Mouse (Mus musculus) C2C12 (cell line): Measurements from ENCODE around the gene Lpin2. TPM values are rescaled to one million over a fixed set of nuclear protein-coding genes. Genes with fewer than 3 reads are reported as not detected.
A peak's percentile ranks its signal among the peaks of the same experiment; 100 is the strongest.

Experiments
- H3K27me3 ChIP-seq: one replicate; pipeline ENCODE4 v1.6.1; 2011; ENCODE audit not compliant: control insufficient read depth, insufficient read depth, insufficient read length
- H3K36me3 ChIP-seq: one replicate; pipeline ENCODE4 v1.6.1; 2011; ENCODE audit not compliant: control insufficient read depth, insufficient read depth
- H3K4me3 ChIP-seq: one replicate; pipeline ENCODE4 v1.5.1; 2011; ENCODE audit warnings: mild to moderate bottlenecking, control low read depth; ENCODE audit not compliant: poor library complexity, insufficient read depth, severe bottlenecking
- H3K79me2 ChIP-seq: one replicate; pipeline ENCODE4 v1.6.1; 2011; ENCODE audit not compliant: control insufficient read depth, insufficient read depth
- H3K79me3 ChIP-seq: one replicate; pipeline ENCODE4 v1.6.1; 2011; ENCODE audit warnings: low read depth, control low read depth
- H3ac ChIP-seq: one replicate; pipeline ENCODE3; 2011; ENCODE audit warnings: low read depth; ENCODE audit not compliant: control insufficient read depth, insufficient read length
- CEBPB ChIP-seq: IDR thresholded peaks from one replicate; pipeline ENCODE4 v1.6.1; 2011; ENCODE audit warnings: low read depth, mild to moderate bottlenecking, control low read depth, moderate library complexity
- CTCF ChIP-seq: IDR thresholded peaks from one replicate; pipeline ENCODE4 v1.5.1; 2011; ENCODE audit not compliant: control insufficient read depth, insufficient read depth, insufficient read length
- FOSL1 ChIP-seq: IDR thresholded peaks from one replicate; pipeline ENCODE4 v1.8.0; 2011; ENCODE audit warnings: mild to moderate bottlenecking, low read length; ENCODE audit not compliant: poor library complexity, insufficient read depth, severe bottlenecking
- MAX ChIP-seq: IDR thresholded peaks from one replicate; pipeline ENCODE4 v1.6.1; 2011; ENCODE audit warnings: mild to moderate bottlenecking, control low read depth
- MYOD1 ChIP-seq: IDR thresholded peaks from one replicate; pipeline ENCODE4 v1.6.1; 2011; ENCODE audit warnings: low read depth; ENCODE audit not compliant: control insufficient read depth, insufficient read length
- MYOG ChIP-seq: IDR thresholded peaks from one replicate; pipeline ENCODE4 v1.6.1; 2011; ENCODE audit not compliant: control insufficient read depth, insufficient read length; ENCODE audit errors: extremely low read depth
- USF1 ChIP-seq: IDR thresholded peaks from one replicate; pipeline ENCODE4 v1.6.1; 2011; ENCODE audit warnings: low read depth, mild to moderate bottlenecking, control low read depth, moderate library complexity
- polyA plus RNA-seq: library from polyadenylated mRNA; unstranded; fragments of >200 nt; fragmentation: generic; extraction: Trizol; gene quantifications from one replicate; pipeline ENCODE4 v1.2.1, GENCODE M21; 2012; ENCODE audit warnings: missing spikeins

Gene Lpin2
- polyA plus RNA-seq, 1 experiment, result 9.3 TPM

DNA sequence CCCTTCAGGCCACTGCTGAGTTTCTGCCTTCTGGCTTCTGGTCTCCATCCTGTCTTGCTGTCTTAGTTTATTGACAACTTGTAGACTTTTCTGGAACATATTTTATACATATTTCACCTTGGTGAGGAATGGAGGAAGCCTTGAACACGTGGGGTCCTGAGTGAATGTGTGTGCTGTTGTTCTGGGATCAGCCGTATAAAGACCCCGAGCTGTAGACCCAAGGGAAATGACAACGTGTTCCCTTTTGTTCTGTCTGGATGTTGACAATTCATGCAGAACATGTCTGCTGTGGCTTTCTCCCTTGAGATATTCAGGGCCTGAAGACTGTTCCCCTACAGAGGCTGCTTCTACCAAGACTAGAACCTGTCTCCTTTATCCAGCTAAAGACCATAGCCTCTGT is 5.0 kb upstream of the Lpin2 start:
- Histone ChIP-seq H3K4me3 (no peak overlapping the region), H3ac (no peak overlapping the region), H3K79me3 (no peaks in the 10 kb centered on the region), H3K36me3 (no peaks in the 10 kb centered on the region), H3K27me3 (no peaks in the 10 kb centered on the region), H3K79me2 (no peaks in the 10 kb centered on the region)
- TF ChIP-seq USF1, result no peak
- no peak for TF ChIP-seq MAX
- no peak for TF ChIP-seq CTCF

DNA sequence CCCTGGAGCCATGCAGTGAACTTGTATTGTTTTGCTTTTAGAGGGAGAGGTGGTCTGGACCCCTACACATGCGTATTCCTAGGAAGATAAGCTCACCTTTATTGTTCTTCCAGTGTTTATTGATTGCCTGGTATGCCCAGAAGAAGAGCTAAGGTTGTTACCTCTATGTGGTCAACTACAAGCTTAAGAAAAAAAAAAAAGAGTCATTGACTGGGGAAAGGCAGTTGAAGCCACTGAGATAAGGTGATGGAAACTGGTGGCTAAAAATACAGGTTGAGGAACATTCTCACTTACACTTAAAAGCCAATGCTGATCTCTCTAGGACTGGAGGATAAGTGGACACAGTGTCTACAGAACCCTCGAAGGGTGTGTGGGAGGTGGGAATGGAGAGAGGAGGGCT is 4.4 kb upstream of the Lpin2 start:
- no peak overlapping the region for H3K4me3 ChIP-seq
- H3K27me3 ChIP-seq, result no peaks in the 10 kb centered on the region
- TF ChIP-seq MYOG, result no peak
- no peak for TF ChIP-seq USF1
- no peak for TF ChIP-seq CTCF
- TF ChIP-seq CEBPB, result no peak
- TF ChIP-seq FOSL1, result no peak
- TF ChIP-seq MAX, result no peak
- no peak for TF ChIP-seq MYOD1
- H3K36me3 ChIP-seq, result no peaks in the 10 kb centered on the region
- H3K79me2 ChIP-seq, result no peaks in the 10 kb centered on the region
- H3K79me3 ChIP-seq, result no peaks in the 10 kb centered on the region
- H3ac ChIP-seq, result no peak overlapping the region

DNA sequence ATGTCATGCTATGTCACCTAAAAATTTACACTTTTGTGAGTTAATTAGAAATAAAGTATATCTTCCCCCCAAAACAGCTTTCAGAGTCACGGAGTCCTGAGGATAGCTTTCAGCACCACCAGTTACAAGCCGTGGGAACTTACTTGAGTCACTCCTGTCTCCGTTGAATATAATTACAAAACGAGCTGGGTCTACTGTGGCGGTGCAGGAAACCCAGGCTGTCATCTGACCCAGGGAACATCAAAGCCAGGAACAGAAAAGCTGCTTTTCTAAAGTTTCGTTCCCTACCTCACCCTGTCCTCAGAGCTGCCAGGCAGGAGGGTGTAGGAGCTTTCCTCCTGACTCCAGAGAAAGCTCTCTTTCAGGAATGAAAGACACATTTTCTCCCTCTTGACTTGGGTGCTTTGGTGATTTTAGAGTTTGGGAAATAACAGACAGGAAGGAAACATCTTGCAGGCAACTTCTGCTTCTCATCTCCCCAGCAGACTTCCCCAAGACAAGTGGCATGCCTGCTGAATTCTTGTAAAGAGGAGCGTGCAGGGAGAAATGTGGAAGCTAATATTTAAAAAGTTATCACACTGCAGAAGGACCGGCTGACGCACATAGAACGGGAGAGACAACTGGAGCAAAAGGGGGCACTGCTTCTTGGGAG is 3.7 kb upstream of the Lpin2 start:
- Histone ChIP-seq H3K27me3 (no peaks in the 10 kb centered on the region), H3ac (no peak overlapping the region)

DNA sequence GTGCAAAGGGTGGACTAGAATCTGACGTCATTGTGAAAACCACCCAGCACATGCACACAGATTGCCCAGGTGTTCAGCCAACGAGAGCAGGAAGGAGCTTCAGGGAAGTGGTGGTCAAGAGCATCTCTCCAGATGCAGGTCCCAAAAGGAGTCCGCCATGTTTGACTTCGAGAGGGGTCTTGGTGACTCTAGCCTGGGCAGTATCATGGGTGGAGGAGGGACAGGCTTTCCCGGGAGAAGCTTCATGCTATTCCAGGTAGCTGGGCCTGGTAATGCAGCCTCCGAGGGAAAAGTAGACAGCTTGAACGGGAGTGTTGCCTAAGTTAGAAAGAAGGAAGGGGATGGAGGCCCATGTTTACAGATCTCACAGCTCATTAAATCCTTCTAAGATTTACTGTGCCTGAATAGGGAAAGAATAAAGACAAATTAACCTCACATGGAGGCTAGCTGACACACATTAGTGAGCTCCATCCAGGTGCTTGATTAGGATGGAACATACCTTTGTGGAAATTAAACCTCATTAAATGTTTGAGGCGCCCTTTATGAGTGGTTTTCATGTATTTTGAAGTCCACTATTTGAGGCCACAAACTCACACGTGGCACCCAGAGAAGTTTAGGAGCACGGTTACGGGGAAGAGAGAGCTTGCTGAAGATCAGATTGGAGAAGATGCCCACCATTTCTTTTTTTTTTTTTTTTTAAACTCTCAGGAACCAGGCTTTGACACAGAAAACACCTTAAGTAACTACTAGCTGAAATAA is 2.6 kb upstream of the Lpin2 start:
- H3K27me3 ChIP-seq, result no peaks in the 10 kb centered on the region
- H3K4me3 ChIP-seq, result no peak overlapping the region
- peaks cover 13% of the 10 kb centered on the region for H3K79me2 ChIP-seq
- no peak overlapping the region for H3ac ChIP-seq
- TF ChIP-seq MYOD1 (no peak), MYOG (no peak), CTCF (no peak), MAX (no peak), CEBPB (no peak), FOSL1 (no peak)
- peaks cover 7% of the 10 kb centered on the region for H3K79me3 ChIP-seq
- H3K36me3 ChIP-seq, result no peaks in the 10 kb centered on the region

More for the DNA sequence above, 3.7 kb upstream of the Lpin2 start:
- Histone ChIP-seq H3K79me3 (no peaks in the 10 kb centered on the region), H3K79me2 (peaks cover 2% of the 10 kb centered on the region), H3K36me3 (no peaks in the 10 kb centered on the region), H3K4me3 (no peak overlapping the region)
- TF ChIP-seq MYOD1 (no peak), USF1 (no peak), MYOG (no peak), CTCF (no peak)

DNA sequence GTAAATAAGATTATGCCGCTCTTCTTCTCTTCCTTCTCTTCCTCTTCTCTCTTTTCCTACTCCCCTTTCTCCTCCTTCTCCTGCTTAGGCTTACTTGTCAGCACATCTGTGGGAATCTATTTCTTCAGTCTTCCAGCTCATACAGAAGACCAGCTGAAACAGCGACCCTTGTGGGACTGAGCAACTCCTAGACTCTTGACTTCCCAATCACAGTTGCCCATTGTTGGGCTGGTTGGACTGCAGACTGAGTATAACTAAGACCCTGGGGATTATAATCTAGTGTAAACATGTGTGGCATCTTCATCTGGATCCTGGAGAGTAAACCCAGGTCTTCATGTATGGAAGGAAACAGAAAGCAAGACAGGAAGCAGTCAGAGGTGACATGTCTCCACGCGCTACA is 1.8 kb upstream of the Lpin2 start:
- H3ac ChIP-seq, result no peak overlapping the region
- no peaks in the 10 kb centered on the region for H3K27me3 ChIP-seq
- TF ChIP-seq FOSL1 (no peak), MYOG (no peak), MYOD1 (no peak), CEBPB (no peak)
- no peak overlapping the region for H3K4me3 ChIP-seq
- H3K79me2 ChIP-seq, result peaks cover 21% of the 10 kb centered on the region
- H3K79me3 ChIP-seq, result peaks cover 14% of the 10 kb centered on the region
- no peaks in the 10 kb centered on the region for H3K36me3 ChIP-seq

DNA sequence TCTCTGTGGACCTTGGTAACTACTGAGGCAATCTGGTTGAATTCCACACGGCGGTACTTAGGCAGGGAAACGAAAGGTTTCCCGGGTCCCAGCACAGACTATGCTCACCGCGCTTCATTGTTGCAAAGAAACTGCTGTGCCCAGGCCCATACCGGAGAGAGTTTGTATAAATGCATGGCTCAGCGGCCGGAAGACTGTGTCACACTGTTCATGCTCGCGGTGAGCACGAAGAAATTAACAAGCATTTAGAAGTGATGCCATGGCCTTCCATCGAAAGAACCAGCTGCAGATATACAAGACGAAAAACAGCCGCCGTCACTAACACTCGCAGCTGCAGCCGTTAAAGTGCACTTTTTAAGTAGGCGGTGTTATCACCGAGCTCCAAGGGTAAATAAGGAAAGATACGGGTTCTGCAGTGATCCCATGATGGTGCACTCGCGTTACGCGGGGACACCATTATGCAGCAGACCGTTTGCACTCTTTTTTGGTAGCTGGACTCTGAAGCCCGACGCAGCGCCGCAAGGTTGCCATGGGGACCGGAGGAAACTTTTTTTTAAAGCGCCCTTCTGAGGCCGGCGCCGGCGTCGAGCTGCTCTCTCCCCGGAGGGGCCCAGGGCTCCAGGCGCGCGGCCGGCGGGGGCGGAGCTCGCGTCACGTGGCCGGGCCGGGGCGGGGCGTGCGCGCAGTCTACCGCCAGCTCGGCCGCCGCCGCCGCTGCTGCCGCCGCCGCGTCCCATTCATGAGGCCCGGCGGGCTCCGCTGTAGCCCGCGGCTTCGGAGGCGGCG is 704 bp downstream of the Lpin2 start:
- Histone ChIP-seq H3K79me3 (peaks cover 37% of the 10 kb centered on the region), H3K4me3 (peak overlapping the region; percentile 69), H3K27me3 (no peaks in the 10 kb centered on the region), H3ac (peak overlapping the region; percentile 96), H3K79me2 (peaks cover 46% of the 10 kb centered on the region), H3K36me3 (no peaks in the 10 kb centered on the region)
- TF ChIP-seq MAX (peak; percentile 56), CTCF (no peak), CEBPB (no peak), MYOG (no peak), FOSL1 (no peak), USF1 (peak; percentile 82), MYOD1 (no peak)
